Mouse (Mus musculus) heart, adult 2 months (tissue): ENCODE data around the gene Ttll2.
"Not testable (repeated sequence)": the region's sequence is repeated elsewhere in the genome, so short reads cannot be mapped to it uniquely, and the experiment has no call there.

Experiments used
- CTCF ChIP-seq: fragments of 200-600 bp; IDR thresholded peaks from 2 replicates; pipeline ENCODE4 v1.8.1; 2022; ENCODE audit warnings: antibody characterized with exemption, mild to moderate bottlenecking, moderate library complexity
- EP300 ChIP-seq: fragments of 200-500 bp; IDR thresholded peaks from 2 replicates; pipeline ENCODE4 v1.6.1; 2011; ENCODE audit warnings: low read depth, low read length, control low read depth; ENCODE audit not compliant: insufficient read depth
- POLR2A ChIP-seq: fragments of 200-500 bp; IDR thresholded peaks from 2 replicates; pipeline ENCODE4 v1.6.1; 2011; ENCODE audit warnings: mild to moderate bottlenecking, low read depth, low read length, control low read depth; ENCODE audit not compliant: insufficient read depth

GRCm38 (mm10) chr17:7398198-7398847 lies 45.8 kb upstream of the Ttll2 start:
- TF ChIP-seq CTCF, EP300, POLR2A: not testable (repeated sequence)
